Mouse (Mus musculus) C3H10T1/2 (cell line): ENCODE data around the gene Lpxn. TPM values are rescaled to one million over a fixed set of nuclear protein-coding genes. Genes with fewer than 3 reads are reported as not detected.

Source experiments
- polyA plus RNA-seq, 2 experiments: library from polyadenylated mRNA; unstranded; fragments of >200 nt; fragmentation: generic; extraction: Trizol; gene quantifications; one replicate each; pipeline ENCODE4 v1.2.1; 2012; ENCODE audit warnings: missing spikeins in 2 of 2

The Lpxn gene
- under 1 TPM; 0.23 to 0.51 TPM for polyA plus RNA-seq

GRCm38 (mm10) chr19:12795511-12796327, at the start of gene Lpxn, which contains the start of gene Zfp91:
TSS of gene Lpxn (plus strand) at chr19:12796193.
TSS of gene Zfp91 (minus strand) at chr19:12796126.

GRCm38 (mm10) chr19:12765308-12765707, 30.7 kb upstream of the Lpxn start, which contains the start of gene Cntf:
TSS of gene Cntf (minus strand) at chr19:12765632.

GRCm38 (mm10) chr19:12846382-12846781, 50.4 kb downstream of the Lpxn start, which contains the start of gene Gm5244:
TSS of gene Gm5244 (plus strand) at chr19:12846682.

GRCm38 (mm10) chr19:12856983-12857382, 61.0 kb downstream of the Lpxn start, which contains the start of gene Olfr1444:
TSS of gene Olfr1444 (plus strand) at chr19:12857283.

Other genes starting within 250 kb of the Lpxn start
- gene Gm4952, start 196.2 kb upstream of the Lpxn start, polyA plus RNA-seq, result under 1 TPM; 0.04 to 0.05 TPM
- gene Glyat, start 162.9 kb upstream of the Lpxn start, polyA plus RNA-seq, result under 1 TPM; 0.02 TPM
- not detected for gene Olfr1442, start 125.8 kb upstream of the Lpxn start, polyA plus RNA-seq
- gene Olfr1443, start 118.1 kb upstream of the Lpxn start, polyA plus RNA-seq, result not detected
- not detected for gene Keg1, start 100.4 kb upstream of the Lpxn start, polyA plus RNA-seq
- gene Cntf, start 30.6 kb upstream of the Lpxn start, polyA plus RNA-seq, result 1 to 10 TPM in 1 of 2 experiments, under 1 TPM in 1; 0.04 to 1.7 TPM
- 10 to 100 TPM in 1 of 2 experiments, 1 to 10 TPM in 1; 6.0 to 19.4 TPM for gene Zfp91, start 67 bp upstream of the Lpxn start, polyA plus RNA-seq
- not detected for gene Gm5244, start 50.5 kb downstream of the Lpxn start, polyA plus RNA-seq
- gene Olfr1444, start 61.1 kb downstream of the Lpxn start, polyA plus RNA-seq, result not detected
- gene Olfr1445, start 87.7 kb downstream of the Lpxn start, polyA plus RNA-seq, result not detected
- not detected for gene Olfr1446, start 97.3 kb downstream of the Lpxn start, polyA plus RNA-seq
- not detected for gene Olfr1447, start 107.5 kb downstream of the Lpxn start, polyA plus RNA-seq
- not detected for gene Olfr1448, start 128.2 kb downstream of the Lpxn start, polyA plus RNA-seq
- gene Olfr1449, start 134.6 kb downstream of the Lpxn start, polyA plus RNA-seq, result not detected
- not detected for gene Olfr1450, start 154.1 kb downstream of the Lpxn start, polyA plus RNA-seq
- gene Olfr1451, start 198.8 kb downstream of the Lpxn start, polyA plus RNA-seq, result not detected
- not detected for gene Olfr1453, start 232.1 kb downstream of the Lpxn start, polyA plus RNA-seq